Mouse (Mus musculus) effector memory CD4-positive, alpha-beta T cell, adult 7 months (primary cell): ENCODE results near the gene Ascl1. TPM values are rescaled to one million over a fixed set of nuclear protein-coding genes. Genes with fewer than 3 reads are reported as not detected.

Experiments used
- polyA plus RNA-seq: library from polyadenylated mRNA; unstranded; fragments of 100-300 nt; shearing (Covaris generic); gene quantifications from one replicate; pipeline ENCODE4 v1.2.1, GENCODE M21; 2017

The Ascl1 gene
- not detected for polyA plus RNA-seq

DNA sequence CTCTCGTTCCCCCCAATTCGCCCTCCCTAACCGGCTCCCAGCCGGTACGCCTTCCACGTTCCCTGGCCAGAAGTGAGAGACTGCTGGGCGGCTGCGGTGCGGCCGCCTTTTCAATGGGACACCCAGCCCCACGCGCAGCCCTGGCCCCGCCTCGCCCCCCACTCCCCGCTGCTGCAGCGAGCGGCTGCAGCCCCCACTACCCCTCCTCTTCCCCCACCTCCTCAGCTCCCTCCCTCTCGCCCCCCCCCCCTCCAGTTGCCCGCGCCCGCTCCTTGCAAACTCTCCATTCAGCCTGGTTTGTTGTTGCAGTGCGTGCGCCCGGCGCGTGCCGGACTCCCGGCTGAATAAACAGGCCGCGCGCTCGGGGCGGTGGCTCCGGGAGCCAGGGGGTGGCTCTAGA, at the start of gene Ascl1:
Ascl1 (minus strand) TSS at position 85 of the 400 bp plus-strand sequence.

DNA sequence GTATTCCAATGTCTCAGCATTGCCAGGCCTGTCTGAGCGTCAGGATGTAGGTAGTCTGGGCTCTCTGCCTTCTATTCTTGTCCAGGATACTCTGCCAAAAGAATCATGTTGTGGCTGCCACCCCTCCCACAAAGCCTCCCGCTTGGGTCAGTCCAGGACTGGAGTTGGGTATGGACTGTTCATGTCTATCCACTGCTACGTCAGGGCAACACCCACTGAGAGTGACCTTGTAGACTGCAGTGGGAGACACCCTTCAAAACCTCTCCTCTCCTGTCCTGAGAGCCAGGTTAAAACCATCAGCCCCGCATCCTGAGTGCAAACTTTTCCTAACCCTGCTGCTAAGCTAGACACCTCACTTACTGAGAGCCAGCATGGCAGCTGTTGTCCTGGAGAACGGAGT, 28.2 kb upstream of the Ascl1 start, which contains the start of gene Pah:
Pah (plus strand) TSS at position 150 of the 400 bp plus-strand sequence.

Other genes starting within 250 kb of the Ascl1 start
- not detected for gene Pah, start 28.1 kb upstream of the Ascl1 start, polyA plus RNA-seq